Mouse (Mus musculus) stomach, embryonic 16.5 days (tissue): ENCODE measurements around the gene 4930455H04Rik. TPM values are rescaled to one million over a fixed set of nuclear protein-coding genes. Genes with fewer than 3 reads are reported as not detected.

Experiments used
- ATAC-seq: fragments of 200-750 bp; cut with Nextera tagmentation; 2 replicates; pipeline ENCODE4 v1.8.0; 2017; ENCODE audit warnings: moderate number of reproducible peaks, moderate TSS enrichment; ENCODE audit not compliant: insufficient read depth, low FRiP score
- H3K27ac ChIP-seq: fragments of 300-500 bp; sonication (generic); 2 replicates; pipeline ENCODE4 v1.5.1; 2014; ENCODE audit warnings: low read length
- H3K27me3 ChIP-seq: fragments of 300-500 bp; sonication (generic); 2 replicates; pipeline ENCODE4 v1.6.1; 2014; ENCODE audit warnings: low read length, control low read depth, mixed read lengths; ENCODE audit not compliant: control insufficient read depth, insufficient read depth
- H3K36me3 ChIP-seq: fragments of 300-500 bp; sonication (generic); 2 replicates; pipeline ENCODE4 v1.6.1; 2014; ENCODE audit warnings: low read length; ENCODE audit not compliant: control insufficient read depth, insufficient read depth
- H3K4me1 ChIP-seq: fragments of 300-500 bp; sonication (generic); 2 replicates; pipeline ENCODE4 v1.6.1; 2014; ENCODE audit warnings: low read length, control low read depth, mixed read lengths; ENCODE audit not compliant: control insufficient read depth, insufficient read depth
- H3K4me2 ChIP-seq: fragments of 300-500 bp; sonication (generic); 2 replicates; pipeline ENCODE4 v1.6.1; 2014; ENCODE audit warnings: low read depth, low read length, mixed read lengths
- H3K4me3 ChIP-seq: fragments of 300-500 bp; sonication (generic); replicated peaks from 2 replicates; pipeline ENCODE4 v1.5.1; 2014; ENCODE audit warnings: mild to moderate bottlenecking, low read length
- H3K9ac ChIP-seq: fragments of 300-500 bp; sonication (generic); 2 replicates; pipeline ENCODE4 v1.6.1; 2014; ENCODE audit warnings: low read length
- H3K9me3 ChIP-seq: fragments of 300-500 bp; sonication (generic); replicated peaks from 2 replicates; pipeline ENCODE4 v1.6.1; 2016; ENCODE audit warnings: low read length, control low read depth; ENCODE audit not compliant: control insufficient read depth
- WGBS: fragments of 180-500 bp; shearing (Covaris S2); extraction: QIAGEN DNeasy Blood & Tissue Kit; methylation state at CpG from one replicate; pipeline ENCODE4 v1.1.7; 2014; 5-methylcytosine and 5-hydroxymethylcytosine counted together
- polyA plus RNA-seq: library from polyadenylated mRNA; unstranded; fragments of >200 nt; fragmentation: Nextera tagmentation; extraction: Ambion mirVana; gene quantifications from 2 replicates; pipeline ENCODE4 v1.2.1, GENCODE M21; 2015

4930455H04Rik gene
- polyA plus RNA-seq, 1 experiment from 2014 or later = not detected

DNA sequence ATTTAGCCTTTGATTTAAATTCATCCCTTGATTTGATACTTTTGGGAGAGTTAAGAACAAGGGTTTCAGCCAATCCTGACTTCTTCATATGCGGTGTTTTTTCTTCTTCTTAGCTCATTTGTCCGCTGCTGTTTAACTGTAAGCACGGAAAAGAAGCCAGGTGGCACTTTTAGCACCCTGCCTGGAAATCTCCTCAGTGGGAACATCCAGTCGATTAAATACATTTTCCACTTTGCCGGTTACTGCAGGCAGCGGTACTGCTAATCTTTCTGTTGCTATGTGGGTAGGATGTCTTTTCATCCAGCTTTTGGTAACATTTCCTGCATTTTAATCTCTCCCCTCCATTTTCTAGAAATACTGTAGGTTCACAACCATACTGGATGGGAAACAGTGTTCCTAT, 39.3 kb downstream of the 4930455H04Rik start:
- 72% methylated on average over 6 of the region's 6 CpGs for WGBS
- Histone ChIP-seq H3K36me3 (no peaks in the 10 kb centered on the region), H3K27me3 (no peaks in the 10 kb centered on the region), H3K9me3 (no peaks in the 10 kb centered on the region), H3K9ac (no peak overlapping the region), H3K4me3 (no peak overlapping the region), H3K4me1 (no peaks in the 10 kb centered on the region), H3K27ac (no peak overlapping the region), H3K4me2 (no peak overlapping the region)
- no peak for ATAC-seq

- Histone ChIP-seq H3K27ac (no peak overlapping the region), H3K36me3 (no peaks in the 10 kb centered on the region), H3K4me3 (no peak overlapping the region), H3K27me3 (no peaks in the 10 kb centered on the region), H3K4me1 (no peaks in the 10 kb centered on the region), H3K9ac (no peak overlapping the region), H3K4me2 (no peak overlapping the region), H3K9me3 (no peaks in the 10 kb centered on the region)
- no peak for ATAC-seq
- WGBS = 42% methylated on average over 6 of the region's 6 CpGs
Observed at GRCm38 (mm10) chr3:117010182-117010581, 42.1 kb downstream of the 4930455H04Rik start.

DNA sequence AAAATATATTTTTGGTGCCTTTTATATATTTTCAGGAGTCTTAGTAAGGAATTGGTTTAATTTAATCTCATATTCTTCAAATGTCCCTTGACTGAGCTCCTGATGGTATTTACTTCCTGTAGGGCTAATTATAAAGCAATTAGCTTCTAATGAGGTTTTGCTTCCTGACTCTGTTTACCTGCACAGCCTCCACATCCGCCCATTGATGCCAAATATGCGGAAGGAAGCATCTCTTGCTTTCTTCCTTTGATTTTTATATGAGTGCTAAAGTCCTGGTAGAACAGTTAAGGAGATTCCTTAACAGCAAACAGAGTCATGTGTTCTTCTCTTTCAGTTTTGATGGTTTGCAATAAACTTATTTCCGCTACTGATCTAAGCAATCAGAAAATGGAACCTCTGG, 52.3 kb downstream of the 4930455H04Rik start:
- Histone ChIP-seq H3K9ac (no peak overlapping the region), H3K27me3 (no peaks in the 10 kb centered on the region), H3K4me2 (no peak overlapping the region), H3K9me3 (no peaks in the 10 kb centered on the region), H3K36me3 (no peaks in the 10 kb centered on the region), H3K27ac (no peak overlapping the region), H3K4me1 (no peaks in the 10 kb centered on the region), H3K4me3 (no peak overlapping the region)
- 87% methylated on average over 3 of the region's 3 CpGs for WGBS
- no peak for ATAC-seq

- Histone ChIP-seq H3K4me2 (no peak overlapping the region), H3K9me3 (no peaks in the 10 kb centered on the region), H3K4me3 (no peak overlapping the region), H3K27me3 (no peaks in the 10 kb centered on the region), H3K36me3 (no peaks in the 10 kb centered on the region), H3K9ac (no peak overlapping the region), H3K4me1 (no peaks in the 10 kb centered on the region), H3K27ac (no peak overlapping the region)
- 58% methylated on average over 7 of the region's 7 CpGs for WGBS
- ATAC-seq = no peak
Observed at GRCm38 (mm10) chr3:117021907-117022306, 53.8 kb downstream of the 4930455H04Rik start.

DNA sequence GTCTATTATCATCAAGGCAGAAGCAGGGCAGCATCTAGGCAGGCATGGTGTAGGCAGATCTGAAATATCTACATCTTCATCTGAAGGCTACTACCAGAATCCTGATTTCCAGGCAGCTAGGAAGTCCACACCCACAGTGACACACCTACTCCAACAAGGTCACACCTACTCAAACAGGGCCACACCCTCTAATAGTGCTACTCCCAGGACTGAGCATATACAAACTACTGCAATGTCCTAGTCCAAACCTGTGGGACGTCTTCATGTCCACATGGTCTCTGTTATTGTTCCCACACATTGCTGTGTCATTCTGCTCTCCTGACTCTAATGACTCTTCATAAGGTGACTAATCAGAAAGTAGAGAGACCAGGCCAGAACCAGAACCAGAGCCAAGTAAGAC, 56.0 kb downstream of the 4930455H04Rik start:
- ATAC-seq = peak; percentile 40; the same call in 1 of the 2 replicates
- H3K4me3 ChIP-seq = no peak overlapping the region

DNA sequence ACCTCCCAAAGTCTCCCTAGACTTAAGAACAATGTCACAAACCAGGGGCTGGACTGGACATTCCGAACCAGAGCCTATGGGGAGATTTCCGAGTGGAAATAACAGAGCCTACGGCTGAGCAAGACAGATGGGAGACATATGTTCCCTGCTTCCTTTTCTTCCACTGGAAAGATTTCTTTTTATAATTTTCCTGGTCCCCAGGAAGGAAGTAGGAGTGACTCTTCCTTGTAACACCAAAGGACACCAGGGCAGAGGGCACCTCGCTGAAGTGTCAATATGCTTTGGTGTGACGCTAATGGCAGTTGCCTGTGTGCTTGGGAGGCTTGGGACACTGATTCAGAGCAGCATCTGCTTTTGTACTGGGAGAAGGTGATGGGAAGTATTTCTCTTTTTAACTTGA, 56.5 kb downstream of the 4930455H04Rik start:
- no peaks in the 10 kb centered on the region for H3K4me1 ChIP-seq
- 63% methylated on average over 5 of the region's 5 CpGs for WGBS
- no peak for ATAC-seq
- H3K9me3 ChIP-seq = no peaks in the 10 kb centered on the region
- no peak overlapping the region for H3K27ac ChIP-seq
- H3K9ac ChIP-seq = no peak overlapping the region
- H3K36me3 ChIP-seq = no peaks in the 10 kb centered on the region
- no peak overlapping the region for H3K4me3 ChIP-seq
- no peaks in the 10 kb centered on the region for H3K27me3 ChIP-seq
- H3K4me2 ChIP-seq = no peak overlapping the region

More for the DNA sequence above, 56.0 kb downstream of the 4930455H04Rik start:
- no peaks in the 10 kb centered on the region for H3K27me3 ChIP-seq
- WGBS = 53% methylated on average over 1 of the region's 1 CpGs
- no peaks in the 10 kb centered on the region for H3K9me3 ChIP-seq
- no peak overlapping the region for H3K9ac ChIP-seq
- no peaks in the 10 kb centered on the region for H3K4me1 ChIP-seq
- H3K4me2 ChIP-seq = no peak overlapping the region
- H3K27ac ChIP-seq = no peak overlapping the region
- H3K36me3 ChIP-seq = no peaks in the 10 kb centered on the region

- Histone ChIP-seq H3K27ac (no peak overlapping the region), H3K27me3 (no peaks in the 10 kb centered on the region), H3K4me3 (no peak overlapping the region), H3K4me2 (no peak overlapping the region), H3K9me3 (no peaks in the 10 kb centered on the region), H3K36me3 (no peaks in the 10 kb centered on the region), H3K4me1 (no peaks in the 10 kb centered on the region), H3K9ac (no peak overlapping the region)
- no peak for ATAC-seq
- 75% methylated on average over 3 of the region's 3 CpGs for WGBS
Observed at GRCm38 (mm10) chr3:117025421-117025820, 57.4 kb downstream of the 4930455H04Rik start.

Other genes starting within 250 kb of the 4930455H04Rik start
- 14.6 and 28.1 TPM in 2 replicates for gene Agl, start 160.1 kb upstream of the 4930455H04Rik start, polyA plus RNA-seq
- gene Frrs1, start 108.8 kb upstream of the 4930455H04Rik start, polyA plus RNA-seq = 41.8 and 48.6 TPM in 2 replicates
- 7.7 and 9.5 TPM in 2 replicates for gene Palmd, start 720 bp downstream of the 4930455H04Rik start, polyA plus RNA-seq